Mouse (Mus musculus) stomach, embryonic 14.5 days (tissue): ENCODE measurements around the gene Trim16. TPM values are rescaled to one million over a fixed set of nuclear protein-coding genes. Genes with fewer than 3 reads are reported as not detected.

Source experiments
- ATAC-seq: fragments of 200-750 bp; cut with Nextera tagmentation; 2 replicates; pipeline ENCODE4 v1.8.0; 2017; ENCODE audit warnings: low read depth, moderate TSS enrichment; ENCODE audit not compliant: insufficient number of reproducible peaks, insufficient read depth, low FRiP score
- H3K27ac ChIP-seq: fragments of 300-500 bp; sonication (generic); 2 replicates; pipeline ENCODE4 v1.5.1; 2014; ENCODE audit warnings: mild to moderate bottlenecking, low read length, moderate library complexity, mixed read lengths
- H3K27me3 ChIP-seq: fragments of 300-500 bp; sonication (generic); 2 replicates; pipeline ENCODE4 v1.6.1; 2014; ENCODE audit warnings: low read length, control low read depth, mixed read lengths; ENCODE audit not compliant: control insufficient read depth, insufficient read depth
- H3K36me3 ChIP-seq: fragments of 300-500 bp; sonication (generic); 2 replicates; pipeline ENCODE4 v1.6.1; 2014; ENCODE audit warnings: mild to moderate bottlenecking, control low read depth, low read length, moderate library complexity, mixed read lengths; ENCODE audit not compliant: control insufficient read depth, insufficient read depth
- H3K4me1 ChIP-seq: fragments of 300-500 bp; sonication (generic); 2 replicates; pipeline ENCODE4 v1.6.1; 2014; ENCODE audit warnings: low read length, control low read depth, mixed read lengths; ENCODE audit not compliant: control insufficient read depth, insufficient read depth
- H3K4me2 ChIP-seq: fragments of 300-500 bp; sonication (generic); replicated peaks from 2 replicates; pipeline ENCODE4 v1.6.1; 2014; ENCODE audit warnings: low read depth, low read length, control low read depth
- H3K4me3 ChIP-seq: fragments of 300-500 bp; sonication (generic); 2 replicates; pipeline ENCODE4 v1.5.1; 2014; ENCODE audit warnings: low read depth, low read length, control low read depth
- H3K9ac ChIP-seq: fragments of 300-500 bp; sonication (generic); replicated peaks from 2 replicates; pipeline ENCODE4 v1.6.1; 2014; ENCODE audit warnings: low read depth, mild to moderate bottlenecking, control low read depth, low read length, moderate library complexity, mixed read lengths
- H3K9me3 ChIP-seq: fragments of 300-500 bp; sonication (generic); 2 replicates; pipeline ENCODE4 v1.6.1; 2016; ENCODE audit warnings: low read depth, low read length, control low read depth; ENCODE audit not compliant: control insufficient read depth
- WGBS: fragments of 180-500 bp; shearing (Covaris S2); extraction: QIAGEN DNeasy Blood & Tissue Kit; methylation state at CpG from one replicate; pipeline ENCODE4 v1.1.7; 2014; 5-methylcytosine and 5-hydroxymethylcytosine counted together
- polyA plus RNA-seq: library from polyadenylated mRNA; unstranded; fragments of >200 nt; fragmentation: Nextera tagmentation; extraction: Ambion mirVana; gene quantifications from 2 replicates; pipeline ENCODE4 v1.2.1, GENCODE M21; 2014

Trim16 gene
- polyA plus RNA-seq, 1 experiment from 2014 or later = 19.1 TPM

- Histone ChIP-seq H3K4me2 (no peak overlapping the region), H3K9me3 (no peaks in the 10 kb centered on the region), H3K27ac (peak overlapping the region; percentile 15; the same call in 1 of the 2 replicates), H3K27me3 (no peaks in the 10 kb centered on the region), H3K36me3 (no peaks in the 10 kb centered on the region), H3K9ac (no peak overlapping the region), H3K4me3 (no peak overlapping the region), H3K4me1 (peaks cover 14% of the 10 kb centered on the region)
- WGBS = 13% methylated on average over 1 of the region's 1 CpGs
- ATAC-seq = no peak
Observed at GRCm38 (mm10) chr11:62813497-62813896, 6.5 kb upstream of the Trim16 start.

GRCm38 (mm10) chr11:62813970-62814624 lies 5.9 kb upstream of the Trim16 start:
- Histone ChIP-seq H3K4me3 (no peak overlapping the region), H3K36me3 (no peaks in the 10 kb centered on the region), H3K27me3 (no peaks in the 10 kb centered on the region), H3K9ac (no peak overlapping the region), H3K27ac (peak overlapping the region; percentile 15; the same call in 1 of the 2 replicates), H3K4me2 (no peak overlapping the region), H3K4me1 (peaks cover 14% of the 10 kb centered on the region), H3K9me3 (no peaks in the 10 kb centered on the region)
- 0 out of 2 replicates have a peak, but pooled peaks have one; percentile 42 for ATAC-seq
- WGBS = 52% methylated on average over 6 of the region's 6 CpGs

- no peak overlapping the region for H3K9ac ChIP-seq
- H3K27me3 ChIP-seq = no peaks in the 10 kb centered on the region
- H3K4me3 ChIP-seq = no peak overlapping the region
- no peak for ATAC-seq
- WGBS = 44% methylated on average over 4 of the region's 4 CpGs
- H3K36me3 ChIP-seq = no peaks in the 10 kb centered on the region
- H3K4me1 ChIP-seq = peaks cover 14% of the 10 kb centered on the region
- no peaks in the 10 kb centered on the region for H3K9me3 ChIP-seq
- no peak overlapping the region for H3K4me2 ChIP-seq
- H3K27ac ChIP-seq = 0 out of 2 replicates have a peak overlapping the region, but pooled peaks have one; percentile 6
Observed at GRCm38 (mm10) chr11:62814625-62815024, 5.4 kb upstream of the Trim16 start.

- no peak for ATAC-seq
- no peak overlapping the region for H3K4me2 ChIP-seq
- peaks cover 19% of the 10 kb centered on the region for H3K4me1 ChIP-seq
- 73% methylated on average over 1 of the region's 1 CpGs for WGBS
- H3K9me3 ChIP-seq = no peaks in the 10 kb centered on the region
- no peaks in the 10 kb centered on the region for H3K36me3 ChIP-seq
- no peaks in the 10 kb centered on the region for H3K27me3 ChIP-seq
- H3K4me3 ChIP-seq = no peak overlapping the region
- no peak overlapping the region for H3K9ac ChIP-seq
- no peak overlapping the region for H3K27ac ChIP-seq
Observed at GRCm38 (mm10) chr11:62815438-62815837, 4.6 kb upstream of the Trim16 start.

- no peak overlapping the region for H3K27ac ChIP-seq
- no peak for ATAC-seq
- H3K27me3 ChIP-seq = no peaks in the 10 kb centered on the region
- H3K9ac ChIP-seq = no peak overlapping the region
- WGBS = 33% methylated on average over 6 of the region's 6 CpGs
- H3K4me3 ChIP-seq = no peak overlapping the region
- no peak overlapping the region for H3K4me2 ChIP-seq
- no peaks in the 10 kb centered on the region for H3K36me3 ChIP-seq
- no peaks in the 10 kb centered on the region for H3K9me3 ChIP-seq
- peaks cover 22% of the 10 kb centered on the region for H3K4me1 ChIP-seq
Observed at GRCm38 (mm10) chr11:62816591-62816990, 3.4 kb upstream of the Trim16 start.

GRCm38 (mm10) chr11:62819059-62819686 lies 858 bp upstream of the Trim16 start:
- H3K36me3 ChIP-seq = no peaks in the 10 kb centered on the region
- H3K4me2 ChIP-seq = no peak overlapping the region

GRCm38 (mm10) chr11:62820661-62821437 lies 818 bp downstream of the Trim16 start:
- peak overlapping the region; percentile 54 for H3K4me3 ChIP-seq
- H3K4me2 ChIP-seq = peak overlapping the region; percentile 86
- no peaks in the 10 kb centered on the region for H3K9me3 ChIP-seq
- peak; percentile 47; the same call in 1 of the 2 replicates for ATAC-seq
- H3K9ac ChIP-seq = peak overlapping the region; percentile 48; the same call in 1 of the 2 replicates
- H3K36me3 ChIP-seq = no peaks in the 10 kb centered on the region
- peak overlapping the region; percentile 74 for H3K27ac ChIP-seq
- peaks cover 23% of the 10 kb centered on the region for H3K4me1 ChIP-seq
- WGBS = 9% methylated on average over 16 of the region's 16 CpGs
- no peaks in the 10 kb centered on the region for H3K27me3 ChIP-seq

More at GRCm38 (mm10) chr11:62819059-62819686, 858 bp upstream of the Trim16 start:
- Histone ChIP-seq H3K9me3 (no peaks in the 10 kb centered on the region), H3K27me3 (no peaks in the 10 kb centered on the region), H3K27ac (no peak overlapping the region), H3K4me3 (no peak overlapping the region), H3K9ac (no peak overlapping the region), H3K4me1 (peaks cover 22% of the 10 kb centered on the region)
- ATAC-seq = no peak
- 89% methylated on average over 8 of the region's 8 CpGs for WGBS

GRCm38 (mm10) chr11:62821893-62822292 lies 1.9 kb downstream of the Trim16 start:
- no peak overlapping the region for H3K9ac ChIP-seq
- H3K4me2 ChIP-seq = peak overlapping the region; percentile 86
- peak overlapping the region; percentile 1; the same call in 1 of the 2 replicates for H3K27ac ChIP-seq
- no peaks in the 10 kb centered on the region for H3K36me3 ChIP-seq
- no peaks in the 10 kb centered on the region for H3K27me3 ChIP-seq
- peak overlapping the region; percentile 17 for H3K4me3 ChIP-seq
- 52% methylated on average over 5 of the region's 5 CpGs for WGBS
- no peaks in the 10 kb centered on the region for H3K9me3 ChIP-seq
- no peak for ATAC-seq
- H3K4me1 ChIP-seq = peaks cover 19% of the 10 kb centered on the region; the same call in 1 of the 2 replicates
